Mouse (Mus musculus): ENCODE measurements around the gene Zscan18. TPM values are rescaled to one million over a fixed set of nuclear protein-coding genes. Genes with fewer than 3 reads are reported as not detected.

Gene Zscan18
- total RNA-seq, 2 experiments from 2014 or later, result 19.9 to 25.0 TPM

Other genes with a start within 250 kb of the Zscan18 start
- under 1 TPM; 0.02 to 0.05 TPM for gene Vmn2r53, start 194.8 kb downstream of the Zscan18 start, total RNA-seq (2021)
- not detected for gene Vmn2r54, start 163.3 kb downstream of the Zscan18 start, total RNA-seq (2021)
- gene Vmn2r55, start 118.6 kb downstream of the Zscan18 start, total RNA-seq (2021), result not detected
- gene Vmn2r56, start 68.6 kb downstream of the Zscan18 start, total RNA-seq (2021), result under 1 TPM; 0.07 to 0.09 TPM
- 10 to 100 TPM; 21.7 to 22.3 TPM for gene Zfp329, start 15.2 kb upstream of the Zscan18 start, total RNA-seq (2021)
- gene Zfp110, start 31.1 kb upstream of the Zscan18 start, total RNA-seq (2021), result 10 to 100 TPM; 13.6 to 21.8 TPM
- gene Zfp128, start 77.5 kb upstream of the Zscan18 start, total RNA-seq (2021), result 1 to 10 TPM; 6.0 to 8.9 TPM
- gene Zscan22, start 94.2 kb upstream of the Zscan18 start, total RNA-seq (2021), result 10 to 100 TPM; 12.1 to 13.1 TPM
- gene Rps5, start 118.7 kb upstream of the Zscan18 start, total RNA-seq (2021), result 100 to 1,000 TPM; 535 to 542 TPM
- gene Rnf225, start 123.8 kb upstream of the Zscan18 start, total RNA-seq (2021), result 1 to 10 TPM; 1.2 TPM
- gene Zfp324, start 162.2 kb upstream of the Zscan18 start, total RNA-seq (2021), result 10 to 100 TPM; 14.7 to 15.7 TPM
- gene Zfp446, start 174.2 kb upstream of the Zscan18 start, total RNA-seq (2021), result 1 to 10 TPM; 7.1 to 7.7 TPM
- not detected for gene Slc27a5, start 194.6 kb upstream of the Zscan18 start, total RNA-seq (2021)
- gene Trim28, start 195.5 kb upstream of the Zscan18 start, total RNA-seq (2021), result 100 to 1,000 TPM; 279 to 301 TPM
- 10 to 100 TPM; 25.8 to 27.3 TPM for gene Zbtb45, start 206.4 kb upstream of the Zscan18 start, total RNA-seq (2021)
- gene Chmp2a, start 231.2 kb upstream of the Zscan18 start, total RNA-seq (2021), result 100 to 1,000 TPM; 133 to 151 TPM
- 100 to 1,000 TPM; 198 to 220 TPM for gene Ube2m, start 234.6 kb upstream of the Zscan18 start, total RNA-seq (2021)